Mouse (Mus musculus): ENCODE measurements around the gene Wdr20.

DNA sequence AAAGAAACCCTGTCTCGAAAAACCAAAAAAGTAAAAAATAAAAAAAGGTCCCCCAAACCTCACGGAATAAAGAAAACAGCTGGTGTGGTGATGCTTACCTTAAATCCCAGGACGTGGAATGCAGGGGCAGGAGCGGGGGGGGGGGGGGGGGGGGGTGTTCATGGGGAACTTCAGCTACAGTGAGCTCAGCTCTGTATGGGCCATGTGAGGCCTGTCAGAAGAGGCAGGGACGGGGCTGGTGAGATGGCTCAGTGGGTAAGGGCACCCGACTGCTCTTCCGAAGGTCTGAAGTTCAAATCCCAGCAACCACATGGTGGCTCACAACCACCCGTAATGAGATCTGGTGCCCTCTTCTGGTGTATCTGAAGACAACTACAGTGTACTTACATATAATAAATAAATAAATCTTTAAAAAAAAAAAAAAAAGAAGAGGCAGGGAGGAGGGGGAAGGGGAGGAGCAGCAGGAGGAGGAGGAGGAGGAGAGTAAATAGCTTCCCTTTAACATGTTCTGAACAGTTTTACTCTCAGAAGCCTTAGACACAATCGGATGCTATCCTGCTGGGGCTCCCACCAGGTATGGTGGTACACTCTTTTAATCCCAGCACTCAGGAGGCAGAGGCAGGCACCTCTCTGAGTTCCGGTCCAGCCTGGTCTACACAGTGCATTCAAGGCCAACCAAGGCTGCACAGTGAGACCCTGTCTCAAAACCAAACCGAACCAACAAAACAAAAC lies 92.7 kb downstream of the Wdr20 start:
- TF ChIP-seq CTCF (IDR thresholded peaks at IDR 0.05; ENCODE audit: extremely low read depth, insufficient read depth, low read length) (no peak), POLR2A (IDR thresholded peaks at IDR 0.05; ENCODE audit: extremely low read depth, insufficient read depth, low read length) (no peak)

Measured in cortical plate, adult 2 months (tissue).